Mouse (Mus musculus) thymus, adult 2 months (tissue): ENCODE measurements at regions not wholly inside any gene's neighbourhood (a gene's known extent, or its start where the extent isn't known, plus 50 kb on each side); places are given as distances from the start of the nearest gene placed in this dataset.

Experiments used
- CTCF ChIP-seq: fragments of 200-500 bp; IDR thresholded peaks from 2 replicates; pipeline ENCODE4 v1.5.1; 2012; ENCODE audit warnings: mild to moderate bottlenecking, control low read depth, low read length, moderate library complexity, borderline replicate concordance; ENCODE audit not compliant: control insufficient read depth, poor library complexity, insufficient read depth; ENCODE audit errors: extremely low read depth
- POLR2A ChIP-seq: fragments of 200-500 bp; IDR thresholded peaks from 2 replicates; pipeline ENCODE4 v1.6.1; 2012; ENCODE audit warnings: mild to moderate bottlenecking, low read length, control low read depth, moderate library complexity; ENCODE audit not compliant: control insufficient read depth, poor library complexity, insufficient read depth; ENCODE audit errors: extremely low read depth

DNA sequence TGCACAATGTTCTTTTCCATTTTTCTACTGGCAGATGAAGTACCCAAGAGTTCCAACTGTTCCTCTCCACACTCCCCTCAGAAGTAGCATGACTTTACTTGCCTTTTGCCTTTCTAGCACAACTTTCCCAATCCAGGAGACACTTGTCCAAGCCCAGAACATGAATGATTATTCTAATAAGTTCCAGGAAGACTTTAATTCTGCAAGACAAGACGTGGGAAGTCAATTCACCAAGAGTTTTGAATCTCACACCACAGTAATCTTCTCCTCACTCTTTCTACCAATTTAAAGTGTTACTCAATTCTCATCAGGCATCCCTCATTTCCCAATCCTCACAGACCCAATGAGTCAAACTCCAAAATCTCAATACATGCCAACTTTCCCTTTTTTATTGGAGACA lies 122.4 kb downstream of the Car2 start:
- no peak for TF ChIP-seq POLR2A
- TF ChIP-seq CTCF = no peak
